Mouse (Mus musculus) brain, embryonic 14.5 days (tissue): ENCODE measurements around the gene Strada.

ENCODE experiments used
- CTCF ChIP-seq: fragments of 200-500 bp; IDR thresholded peaks from 2 replicates; pipeline ENCODE4 v1.5.1; 2012; ENCODE audit warnings: inconsistent platforms, mild to moderate bottlenecking, moderate library complexity, borderline replicate concordance; ENCODE audit not compliant: insufficient read depth, insufficient read length; ENCODE audit errors: extremely low read depth
- POLR2A ChIP-seq: fragments of 200-500 bp; IDR thresholded peaks from 2 replicates; pipeline ENCODE4 v1.6.1; 2012; ENCODE audit warnings: mild to moderate bottlenecking, inconsistent platforms, borderline replicate concordance; ENCODE audit not compliant: poor library complexity, insufficient read depth, insufficient read length, severe bottlenecking; ENCODE audit errors: extremely low read depth

DNA sequence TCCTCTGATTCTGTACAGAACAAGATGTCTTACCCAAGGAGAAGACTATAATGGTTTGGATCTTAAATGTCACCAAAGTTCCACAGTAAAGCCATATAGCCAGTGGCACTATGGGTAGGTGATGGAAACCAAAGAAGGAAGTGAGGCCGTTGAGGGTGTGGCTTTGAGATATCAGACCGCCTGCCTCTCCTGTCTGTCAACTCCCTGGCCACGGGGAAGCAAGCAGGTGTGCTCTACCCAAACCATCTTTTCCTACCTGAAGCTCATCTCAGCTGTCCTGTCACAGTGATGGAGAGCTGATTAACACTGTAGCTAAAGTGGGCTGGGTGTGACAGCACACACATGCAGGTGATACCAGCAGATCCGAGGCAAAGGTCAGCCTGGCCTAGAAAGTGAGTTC lies 3.7 kb downstream of the Strada start:
- TF ChIP-seq CTCF (no peak), POLR2A (no peak)
